8 mouse cellular contexts compared by ENCODE assay signal in genomic region chr2:126429282-126429681, GRCm38 (mm10).
DNase-seq lines count a peak whose midpoint lies in the region; ATAC-seq lines count a peak whose summit lies in the region.

No protein-coding gene starts in this region.

- intact Hi-C loops in heart, postnatal 14 days (cut with DNase I), result loop anchor here (5.0 kb wide), 1 partner anchor 93 kb away; no protein-coding TSS in a partner anchor

- ATAC-seq in activated CD4-positive, CD25-positive, alpha-beta regulatory T cell, adult 4 months, result no peak

- DNase-seq in CD8-positive naive resting alpha-beta T cell, adult 2 months (ENCODE audit: low read depth in 2 of 2, low spot score in 2 of 2), result peak; percentile 15 to 38
- DNase-seq in ZHBTc4 (ENCODE audit: low read depth, low spot score), result peak; percentile 73
- DNase-seq in embryo, embryonic 11 days, result peak; percentile 83
- peak; percentile 47 to 74 for DNase-seq in heart, postnatal 14 days
- DNase-seq in kidney, postnatal 4 days, result peak; percentile 61 to 73
- peak; percentile 71 for DNase-seq in lung, postnatal 14 days
- DNase-seq in retina, postnatal 1 day, result peak; percentile 72

Comparison
In these comparisons a context has a peak if more than half of its experiments do, and no peak if none do; other contexts are left out.
1. DNase-seq: peak in every context shown above with its lines; median percentile 83 in embryo, embryonic 11 days; 73 in ZHBTc4; 72 in retina, postnatal 1 day; 71 in lung, postnatal 14 days; 67 in kidney, postnatal 4 days; 60 in heart, postnatal 14 days; 26 in CD8-positive naive resting alpha-beta T cell, adult 2 months.